Mouse (Mus musculus): Measurements from ENCODE around the gene Agbl4.

Agbl4 gene

GRCm38 (mm10) chr4:111589467-111590170 lies 1192.2 kb downstream of the Agbl4 start:
- no peak for DNase-seq

- DNase-seq: no peak
Measured at GRCm38 (mm10) chr4:111594655-111595295, 1197.3 kb downstream of the Agbl4 start.

GRCm38 (mm10) chr4:111597249-111597661 lies 1199.8 kb downstream of the Agbl4 start:
- peak; percentile 11 to 40 for DNase-seq

GRCm38 (mm10) chr4:111597986-111598385 lies 1200.5 kb downstream of the Agbl4 start:
- DNase-seq: no peak

- DNase-seq: no peak
Measured at GRCm38 (mm10) chr4:111603194-111603593, 1205.7 kb downstream of the Agbl4 start.

- no peak for DNase-seq
Measured at GRCm38 (mm10) chr4:111607826-111608500, 1210.5 kb downstream of the Agbl4 start.

GRCm38 (mm10) chr4:111621865-111622264 lies 1224.4 kb downstream of the Agbl4 start:
- DNase-seq: no peak

- no peak for DNase-seq
Measured at GRCm38 (mm10) chr4:111624914-111625313, 1227.5 kb downstream of the Agbl4 start.

GRCm38 (mm10) chr4:111626118-111626830 lies 1228.8 kb downstream of the Agbl4 start:
- DNase-seq: peak; percentile 68 to 73

GRCm38 (mm10) chr4:111632615-111633014 lies 1235.2 kb downstream of the Agbl4 start:
- DNase-seq: no peak

GRCm38 (mm10) chr4:111635538-111636124 lies 1238.2 kb downstream of the Agbl4 start:
- DNase-seq: no peak

GRCm38 (mm10) chr4:111638948-111639708 lies 1241.7 kb downstream of the Agbl4 start:
- DNase-seq: no peak

- DNase-seq: no peak
Measured at GRCm38 (mm10) chr4:111645117-111645830, 1247.8 kb downstream of the Agbl4 start.

- peak in 1 of 2 experiments; percentile 27 for DNase-seq
Measured at GRCm38 (mm10) chr4:111645831-111646166, 1248.3 kb downstream of the Agbl4 start.

- DNase-seq: no peak
Measured at GRCm38 (mm10) chr4:111653451-111653850, 1256.0 kb downstream of the Agbl4 start.

GRCm38 (mm10) chr4:111663730-111664129 lies 1266.3 kb downstream of the Agbl4 start:
- peak; percentile 12 to 49 for DNase-seq

- DNase-seq: peak; percentile 61 to 68
Measured at GRCm38 (mm10) chr4:111664146-111664545, 1266.7 kb downstream of the Agbl4 start.

GRCm38 (mm10) chr4:111666713-111667112 lies 1269.3 kb downstream of the Agbl4 start:
- DNase-seq: no peak

GRCm38 (mm10) chr4:111669369-111669768 lies 1271.9 kb downstream of the Agbl4 start:
- no peak for DNase-seq

GRCm38 (mm10) chr4:111670566-111671421 lies 1273.3 kb downstream of the Agbl4 start:
- DNase-seq: no peak
